Mouse (Mus musculus) kidney, postnatal 0 days (tissue): ENCODE data around the gene Kcnk3. TPM values are rescaled to one million over a fixed set of nuclear protein-coding genes. Genes with fewer than 3 reads are reported as not detected.
A peak's percentile ranks its signal among the peaks of the same experiment; 100 is the strongest.

Source experiments
- ATAC-seq: fragments of 200-750 bp; cut with Nextera tagmentation; replicated peaks from 2 replicates; pipeline ENCODE4 v1.8.0; 2017; ENCODE audit warnings: low read depth, moderate number of reproducible peaks, moderate TSS enrichment, moderate library complexity; ENCODE audit not compliant: low FRiP score
- DNase-seq: peaks from one replicate; pipeline ENCODE4 v3.0.0-alpha.2; 2016; ENCODE audit warnings: low spot score
- H3K27ac ChIP-seq: fragments of 300-500 bp; sonication (generic); 2 replicates; pipeline ENCODE4 v1.5.1; 2014; ENCODE audit warnings: mild to moderate bottlenecking
- H3K27me3 ChIP-seq: fragments of 300-500 bp; sonication (generic); 2 replicates; pipeline ENCODE4 v1.6.1; 2014; ENCODE audit warnings: low read length, mixed read lengths; ENCODE audit not compliant: insufficient read depth
- H3K36me3 ChIP-seq: fragments of 300-500 bp; sonication (generic); 2 replicates; pipeline ENCODE4 v1.6.1; 2014; ENCODE audit warnings: low read length, mixed read lengths; ENCODE audit not compliant: insufficient read depth
- H3K4me1 ChIP-seq: fragments of 300-500 bp; sonication (generic); replicated peaks from 2 replicates; pipeline ENCODE4 v1.6.1; 2014; ENCODE audit warnings: antibody characterized with exemption, low read length, mixed read lengths; ENCODE audit not compliant: insufficient read depth
- H3K4me2 ChIP-seq: fragments of 300-500 bp; sonication (generic); 2 replicates; pipeline ENCODE4 v1.6.1; 2014; ENCODE audit warnings: mild to moderate bottlenecking, low read length, moderate library complexity, mixed read lengths
- H3K4me3 ChIP-seq: fragments of 300-500 bp; sonication (generic); replicated peaks from 2 replicates; pipeline ENCODE4 v1.5.1; 2014; ENCODE audit warnings: low read depth, low read length
- H3K9ac ChIP-seq: fragments of 300-500 bp; sonication (generic); 2 replicates; pipeline ENCODE4 v1.6.1; 2014; ENCODE audit warnings: low read depth, low read length
- H3K9me3 ChIP-seq: fragments of 300-500 bp; sonication (generic); replicated peaks from 2 replicates; pipeline ENCODE4 v1.6.1; 2016; ENCODE audit warnings: low read length, inconsistent platforms, mixed read lengths
- CTCF ChIP-seq: IDR thresholded peaks from 2 replicates; pipeline ENCODE4 v1.5.1; 2016; ENCODE audit warnings: antibody characterized with exemption, low read depth, mild to moderate bottlenecking, moderate library complexity
- WGBS: fragments of 180-500 bp; shearing (Covaris S2); extraction: QIAGEN DNeasy Blood & Tissue Kit; methylation state at CpG from one replicate; pipeline ENCODE4 v1.1.7; 2014; 5-methylcytosine and 5-hydroxymethylcytosine counted together
- polyA plus RNA-seq: library from polyadenylated mRNA; unstranded; fragments of >200 nt; fragmentation: Nextera tagmentation; extraction: Ambion mirVana; gene quantifications from 2 replicates; pipeline ENCODE4 v1.2.1, GENCODE M21; 2015

Gene Kcnk3
- polyA plus RNA-seq, 1 experiment from 2014 or later, result 2.0 TPM

DNA sequence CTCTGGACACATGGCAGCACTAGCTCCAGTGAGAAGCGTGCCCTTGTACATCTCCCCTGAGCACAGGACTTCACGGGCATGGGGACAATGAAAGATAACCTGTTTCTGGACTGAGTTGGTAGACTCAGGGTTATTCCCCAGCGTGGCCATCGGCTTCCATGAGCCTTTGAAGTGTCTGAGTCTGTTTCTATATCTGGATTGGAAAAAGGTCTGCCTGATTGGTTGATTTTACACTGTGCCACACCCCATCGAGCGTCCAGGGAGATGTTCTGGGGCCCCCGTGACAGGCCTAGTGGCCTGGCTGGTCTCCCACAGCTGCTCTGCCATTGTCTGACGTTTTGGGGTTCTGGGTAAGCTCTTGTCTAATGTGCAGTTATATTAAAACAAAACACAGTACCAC, 67.1 kb downstream of the Kcnk3 start:
- H3K4me2 ChIP-seq, result no peak overlapping the region
- DNase-seq (no peak), ATAC-seq (no peak)
- H3K9me3 ChIP-seq, result no peaks in the 10 kb centered on the region
- no peak overlapping the region for H3K4me3 ChIP-seq
- H3K27ac ChIP-seq, result no peak overlapping the region
- no peak for TF ChIP-seq CTCF
- H3K9ac ChIP-seq, result no peak overlapping the region
- 0 out of 2 replicates have a peak, but pooled peaks cover 28% of the 10 kb centered on the region for H3K36me3 ChIP-seq
- H3K27me3 ChIP-seq, result no peaks in the 10 kb centered on the region
- H3K4me1 ChIP-seq, result no peaks in the 10 kb centered on the region
- 79% methylated on average over 8 of the region's 8 CpGs for WGBS

DNA sequence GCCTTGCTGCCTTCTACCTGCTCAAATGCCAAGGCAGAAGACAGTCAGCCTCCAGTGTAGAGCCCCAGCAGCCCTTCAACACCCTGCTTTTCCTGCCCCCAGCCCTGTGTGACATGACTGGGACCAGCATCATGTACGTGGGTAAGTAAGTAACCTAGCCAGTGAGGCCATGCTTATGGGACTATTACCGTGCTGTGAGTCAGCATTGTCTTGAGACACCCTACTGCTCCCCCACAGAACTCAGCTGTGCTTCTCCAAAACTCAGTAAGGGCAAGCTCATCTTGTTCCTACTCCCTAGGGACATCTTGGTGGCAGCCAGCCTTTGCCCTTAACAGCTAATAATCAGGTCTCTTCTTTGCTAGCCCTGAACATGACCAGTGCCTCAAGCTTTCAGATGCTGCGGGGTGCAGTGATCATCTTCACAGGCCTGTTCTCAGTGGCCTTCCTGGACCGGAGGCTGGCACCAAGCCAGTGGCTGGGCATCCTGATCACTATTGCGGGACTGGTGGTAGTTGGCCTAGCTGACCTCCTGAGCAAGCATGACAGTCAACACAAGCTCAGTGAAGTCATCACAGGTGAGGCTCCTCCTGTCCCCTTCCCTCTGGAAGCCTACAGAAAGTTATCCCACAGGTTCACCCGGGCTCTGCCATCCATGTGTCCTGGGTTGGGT, 67.7 kb downstream of the Kcnk3 start:
- 95% methylated on average over 6 of the region's 6 CpGs for WGBS
- Histone ChIP-seq H3K9me3 (no peaks in the 10 kb centered on the region), H3K27ac (no peak overlapping the region), H3K36me3 (0 out of 2 replicates have a peak, but pooled peaks cover 28% of the 10 kb centered on the region), H3K9ac (no peak overlapping the region), H3K4me1 (no peaks in the 10 kb centered on the region), H3K4me3 (no peak overlapping the region), H3K27me3 (no peaks in the 10 kb centered on the region), H3K4me2 (no peak overlapping the region)
- DNase-seq (no peak), ATAC-seq (no peak)
- TF ChIP-seq CTCF, result no peak

DNA sequence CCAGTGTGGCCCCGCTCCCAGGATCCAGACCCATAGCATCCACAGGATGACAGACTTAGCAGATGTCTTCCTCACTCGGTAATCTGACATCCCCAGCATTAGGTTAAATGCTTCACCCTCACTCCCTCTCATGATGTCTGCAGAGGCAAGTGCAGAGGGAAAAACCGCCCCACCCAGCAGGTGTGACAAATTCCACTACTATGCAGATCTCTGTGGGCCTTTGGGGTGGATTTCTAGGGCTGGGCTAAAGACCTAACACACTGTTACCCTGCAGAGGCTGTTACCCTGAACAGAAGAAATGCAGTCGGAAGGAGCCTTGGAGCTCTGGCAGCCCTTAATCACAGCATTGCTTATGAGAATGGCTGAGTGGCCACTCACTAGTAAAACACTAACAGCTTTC, 71.1 kb downstream of the Kcnk3 start:
- Histone ChIP-seq H3K9me3 (no peaks in the 10 kb centered on the region), H3K4me1 (no peaks in the 10 kb centered on the region), H3K4me2 (no peak overlapping the region), H3K27me3 (no peaks in the 10 kb centered on the region), H3K36me3 (0 out of 2 replicates have a peak, but pooled peaks cover 22% of the 10 kb centered on the region), H3K27ac (no peak overlapping the region), H3K9ac (no peak overlapping the region), H3K4me3 (no peak overlapping the region)
- no peak for ATAC-seq
- DNase-seq, result no peak
- WGBS, result 81% methylated on average over 4 of the region's 4 CpGs
- no peak for TF ChIP-seq CTCF

DNA sequence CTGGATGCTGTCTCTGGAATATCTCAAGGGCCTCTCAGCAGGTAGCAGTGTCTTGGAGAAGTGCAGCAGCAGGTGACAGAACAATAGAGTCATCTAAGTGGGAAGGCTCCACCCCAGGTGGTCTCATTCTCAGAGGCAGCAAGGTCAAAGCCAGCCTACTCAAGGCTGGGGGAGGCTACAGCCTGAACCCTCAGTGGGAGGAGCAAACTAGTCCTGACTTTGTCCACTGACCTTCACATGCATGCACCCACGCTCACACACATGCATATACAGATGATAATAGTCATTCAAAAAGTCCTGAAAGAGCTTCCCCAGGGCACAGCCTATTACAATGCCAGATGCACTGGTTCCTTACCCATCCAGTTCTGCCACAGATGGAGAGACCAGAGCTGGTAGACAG, 72.3 kb downstream of the Kcnk3 start:
- no peak overlapping the region for H3K4me3 ChIP-seq
- TF ChIP-seq CTCF, result no peak
- no peak overlapping the region for H3K27ac ChIP-seq
- H3K27me3 ChIP-seq, result no peaks in the 10 kb centered on the region
- H3K36me3 ChIP-seq, result 0 out of 2 replicates have a peak, but pooled peaks cover 17% of the 10 kb centered on the region
- H3K4me2 ChIP-seq, result no peak overlapping the region
- H3K4me1 ChIP-seq, result no peaks in the 10 kb centered on the region
- DNase-seq (no peak), ATAC-seq (no peak)
- WGBS, result 73% methylated on average over 1 of the region's 1 CpGs
- H3K9ac ChIP-seq, result no peak overlapping the region
- H3K9me3 ChIP-seq, result no peaks in the 10 kb centered on the region

DNA sequence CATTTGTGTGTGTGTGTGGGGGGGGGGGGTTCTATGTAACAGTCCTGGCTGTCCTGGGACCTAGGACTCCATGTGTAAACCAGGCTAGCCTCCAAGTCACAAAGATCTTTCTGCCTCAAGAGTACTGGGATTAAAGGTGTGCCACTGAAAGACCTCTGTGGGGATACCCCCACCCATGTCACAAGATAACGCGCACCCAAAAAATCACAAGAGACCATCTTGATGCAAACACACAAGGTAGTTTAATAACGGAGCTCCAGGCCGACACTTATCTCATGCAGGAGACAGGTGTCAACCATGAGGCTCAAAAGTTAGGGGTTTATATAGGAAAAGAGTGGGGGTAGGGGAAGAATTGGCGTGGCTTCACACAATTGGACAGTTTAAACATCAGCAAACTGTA, 72.8 kb downstream of the Kcnk3 start:
- Histone ChIP-seq H3K27ac (no peak overlapping the region), H3K9me3 (no peaks in the 10 kb centered on the region), H3K4me1 (no peaks in the 10 kb centered on the region), H3K9ac (no peak overlapping the region), H3K27me3 (no peaks in the 10 kb centered on the region), H3K36me3 (0 out of 2 replicates have a peak, but pooled peaks cover 13% of the 10 kb centered on the region), H3K4me3 (no peak overlapping the region), H3K4me2 (no peak overlapping the region)
- WGBS, result 93% methylated on average over 5 of the region's 5 CpGs
- no peak for TF ChIP-seq CTCF
- DNase-seq, result no peak
- ATAC-seq, result no peak

DNA sequence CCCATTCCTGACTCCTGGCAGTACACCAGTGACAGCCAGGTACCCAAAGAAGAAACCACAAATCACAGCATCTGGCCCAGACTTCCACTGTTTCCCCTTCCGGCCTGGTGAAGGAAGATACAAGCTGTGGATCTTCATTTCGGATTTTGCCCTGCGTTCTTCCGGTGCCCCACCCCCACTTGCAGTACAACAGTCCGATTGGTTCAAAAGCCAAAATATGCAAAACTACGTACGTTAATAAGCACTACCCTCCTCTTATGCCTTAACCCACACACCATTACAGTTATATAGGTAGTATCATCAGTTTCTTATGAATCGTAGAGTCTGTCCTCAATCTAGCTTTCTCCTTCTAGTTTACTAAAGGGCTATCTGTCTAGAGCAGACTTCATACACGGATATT, 77.4 kb downstream of the Kcnk3 start:
- no peaks in the 10 kb centered on the region for H3K27me3 ChIP-seq
- TF ChIP-seq CTCF, result no peak
- H3K27ac ChIP-seq, result no peak overlapping the region
- no peaks in the 10 kb centered on the region for H3K4me1 ChIP-seq
- no peaks in the 10 kb centered on the region for H3K36me3 ChIP-seq
- ATAC-seq (no peak), DNase-seq (no peak)
- H3K9me3 ChIP-seq, result no peaks in the 10 kb centered on the region
- H3K4me2 ChIP-seq, result no peak overlapping the region
- H3K4me3 ChIP-seq, result no peak overlapping the region
- WGBS, result 89% methylated on average over 9 of the region's 9 CpGs
- H3K9ac ChIP-seq, result no peak overlapping the region

DNA sequence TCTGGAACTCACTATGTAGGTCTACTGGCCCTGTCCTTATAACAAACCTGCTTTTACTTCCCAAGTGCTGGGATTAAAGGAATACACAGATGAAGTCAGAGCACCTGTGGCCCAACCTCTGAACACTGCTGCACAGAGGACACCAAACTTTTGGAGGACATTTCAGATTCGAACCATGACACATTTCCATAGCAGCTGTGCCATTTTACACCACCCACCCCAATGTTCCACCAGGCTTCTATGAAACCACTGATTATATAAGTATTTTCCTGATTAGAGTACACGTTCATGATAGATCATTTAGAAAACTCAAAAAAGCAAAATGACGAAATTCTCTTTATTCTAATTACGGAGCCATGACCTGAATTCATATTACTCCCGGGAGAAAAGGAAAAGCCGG, 78.0 kb downstream of the Kcnk3 start:
- ATAC-seq, result no peak
- DNase-seq, result no peak
- WGBS, result 37% methylated on average over 6 of the region's 6 CpGs
- no peaks in the 10 kb centered on the region for H3K27me3 ChIP-seq
- H3K4me1 ChIP-seq, result no peaks in the 10 kb centered on the region
- peak overlapping the region; percentile 90 for H3K27ac ChIP-seq
- H3K4me3 ChIP-seq, result peak overlapping the region; percentile 94
- H3K9ac ChIP-seq, result peak overlapping the region; percentile 75
- H3K9me3 ChIP-seq, result no peaks in the 10 kb centered on the region
- H3K4me2 ChIP-seq, result peak overlapping the region; percentile 72
- TF ChIP-seq CTCF, result no peak
- H3K36me3 ChIP-seq, result no peaks in the 10 kb centered on the region
